Mouse (Mus musculus) embryonic facial prominence, embryonic 11.5 days (tissue): Measurements from ENCODE around the gene Gstm2. TPM values are rescaled to one million over a fixed set of nuclear protein-coding genes. Genes with fewer than 3 reads are reported as not detected.
"Not testable (repeated sequence)": the region's sequence is repeated elsewhere in the genome, so short reads cannot be mapped to it uniquely, and the experiment has no call there.

ENCODE experiments used
- ATAC-seq: fragments of 200-750 bp; cut with Nextera tagmentation; replicated peaks from 2 replicates; pipeline ENCODE4 v1.8.0; 2017; ENCODE audit warnings: low read depth; ENCODE audit not compliant: insufficient number of reproducible peaks, low FRiP score, low TSS enrichment
- DNase-seq: peaks from one replicate; pipeline ENCODE4 v3.0.0-alpha.2; 2015; ENCODE audit warnings: low spot score
- H3K27ac ChIP-seq: fragments of 300-500 bp; sonication (generic); replicated peaks from 2 replicates; pipeline ENCODE4 v1.5.1; 2014; ENCODE audit warnings: mild to moderate bottlenecking, low read depth, low read length, control low read depth
- H3K27me3 ChIP-seq: fragments of 300-500 bp; sonication (generic); 2 replicates; pipeline ENCODE4 v1.6.1; 2014; ENCODE audit warnings: mild to moderate bottlenecking, low read length, moderate library complexity, mixed read lengths; ENCODE audit not compliant: control insufficient read depth, insufficient read depth
- H3K36me3 ChIP-seq: fragments of 300-500 bp; sonication (generic); replicated peaks from 2 replicates; pipeline ENCODE4 v1.6.1; 2014; ENCODE audit warnings: low read depth, mild to moderate bottlenecking, low read length, moderate library complexity, mixed read lengths; ENCODE audit not compliant: control insufficient read depth, insufficient read depth
- H3K4me1 ChIP-seq: fragments of 300-500 bp; sonication (generic); 2 replicates; pipeline ENCODE4 v1.6.1; 2014; ENCODE audit warnings: low read length, mixed read lengths; ENCODE audit not compliant: control insufficient read depth, insufficient read depth
- H3K4me2 ChIP-seq: fragments of 300-500 bp; sonication (generic); 2 replicates; pipeline ENCODE4 v1.6.1; 2014; ENCODE audit warnings: low read depth, mild to moderate bottlenecking, control low read depth, low read length, moderate library complexity
- H3K4me3 ChIP-seq: fragments of 300-500 bp; sonication (generic); 2 replicates; pipeline ENCODE4 v1.5.1; 2014; ENCODE audit warnings: low read depth, low read length, control low read depth
- H3K9ac ChIP-seq: fragments of 300-500 bp; sonication (generic); replicated peaks from 2 replicates; pipeline ENCODE4 v1.6.1; 2014; ENCODE audit warnings: mild to moderate bottlenecking, control low read depth, low read length
- H3K9me3 ChIP-seq: fragments of 300-500 bp; sonication (generic); replicated peaks from 2 replicates; pipeline ENCODE4 v1.6.1; 2016; ENCODE audit warnings: mild to moderate bottlenecking, low read length, inconsistent platforms, mixed read lengths; ENCODE audit not compliant: control insufficient read depth
- WGBS: fragments of 180-500 bp; shearing (Covaris S2); extraction: QIAGEN DNeasy Blood & Tissue Kit; methylation state at CpG from one replicate; pipeline ENCODE4 v1.1.7; 2014; 5-methylcytosine and 5-hydroxymethylcytosine counted together
- polyA plus RNA-seq: library from polyadenylated mRNA; unstranded; fragments of >200 nt; fragmentation: Nextera tagmentation; extraction: Ambion mirVana; gene quantifications from 2 replicates; pipeline ENCODE4 v1.2.1, GENCODE M21; 2014

Gstm2 gene
- polyA plus RNA-seq, 1 experiment from 2014 or later, result 29.7 TPM

DNA sequence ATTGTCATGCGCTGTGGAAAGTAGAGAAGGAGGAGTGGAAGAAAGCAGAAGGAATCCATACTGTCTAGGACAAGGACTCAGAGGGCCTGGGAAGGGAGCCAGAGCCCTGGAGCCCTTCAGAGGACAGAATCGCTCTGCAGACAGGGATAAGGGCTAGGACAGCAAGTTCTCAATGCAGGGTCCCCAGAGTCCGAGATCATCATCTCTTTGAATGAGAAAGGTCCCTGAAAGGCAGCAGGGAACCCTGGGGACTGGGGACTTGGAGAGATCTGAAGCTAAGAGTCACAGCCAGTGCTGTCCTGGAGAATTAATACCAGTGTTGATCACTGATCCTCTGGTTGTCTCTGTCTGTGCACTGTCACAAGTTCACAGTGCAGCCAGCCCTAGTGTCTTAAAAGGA is 15.2 kb downstream of the Gstm2 start:
- not testable (repeated sequence) for H3K4me3 ChIP-seq, H3K9me3 ChIP-seq, H3K9ac ChIP-seq, H3K4me1 ChIP-seq, DNase-seq, H3K36me3 ChIP-seq, H3K4me2 ChIP-seq, H3K27ac ChIP-seq, H3K27me3 ChIP-seq, ATAC-seq
- WGBS, result 60% methylated on average over 3 of the region's 3 CpGs

DNA sequence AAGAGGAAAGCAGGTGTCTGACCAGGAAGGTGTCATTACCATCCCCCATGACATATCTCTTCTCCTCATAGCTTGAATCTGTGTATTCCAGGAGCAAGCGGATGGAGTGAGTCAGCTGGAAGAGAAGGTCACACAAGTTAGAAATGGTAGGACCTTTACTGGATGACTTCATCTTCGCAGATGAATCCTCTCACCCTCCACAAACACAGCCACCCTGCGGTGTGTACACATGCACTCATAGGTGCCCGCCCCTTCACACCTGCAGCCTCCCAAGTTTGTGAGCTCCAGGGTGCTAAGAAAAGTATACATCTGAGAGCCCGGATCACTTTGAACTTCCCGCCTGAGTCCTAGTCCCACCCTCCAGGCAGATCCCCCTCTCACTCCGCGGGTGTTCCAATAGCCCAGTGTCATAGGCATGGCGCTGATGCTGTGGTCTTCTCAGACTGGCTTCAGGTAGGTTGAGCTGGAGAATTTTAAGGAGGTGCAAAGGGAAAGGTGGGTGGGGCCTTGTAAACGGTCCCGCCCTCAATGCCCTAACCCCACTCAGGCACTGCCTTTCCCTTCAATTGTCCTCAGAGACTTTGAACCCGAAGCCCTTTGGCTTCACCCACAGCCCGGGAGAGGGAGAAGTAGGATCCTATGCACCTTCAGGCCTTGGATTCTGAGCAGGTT is 17.4 kb downstream of the Gstm2 start, which contains the start of gene Gstm3:
Gene Gstm3 (minus strand): TSS at position 560 of the 672 bp plus-strand sequence.
- no peak for DNase-seq
- H3K27ac ChIP-seq, result no peak within 1 kb of the TSS
- ATAC-seq, result no peak
- H3K9ac ChIP-seq, result no peak within 1 kb of the TSS
- no peak within 1 kb of the TSS for H3K4me3 ChIP-seq
- no peaks in the 10 kb centered on the region for H3K9me3 ChIP-seq
- no peak within 1 kb of the TSS for H3K4me2 ChIP-seq
- no peaks in the 10 kb centered on the region for H3K36me3 ChIP-seq
- no peaks in the 10 kb centered on the region for H3K27me3 ChIP-seq
- 63% methylated on average over 13 of the region's 13 CpGs for WGBS
- H3K4me1 ChIP-seq, result no peaks in the 10 kb centered on the region

DNA sequence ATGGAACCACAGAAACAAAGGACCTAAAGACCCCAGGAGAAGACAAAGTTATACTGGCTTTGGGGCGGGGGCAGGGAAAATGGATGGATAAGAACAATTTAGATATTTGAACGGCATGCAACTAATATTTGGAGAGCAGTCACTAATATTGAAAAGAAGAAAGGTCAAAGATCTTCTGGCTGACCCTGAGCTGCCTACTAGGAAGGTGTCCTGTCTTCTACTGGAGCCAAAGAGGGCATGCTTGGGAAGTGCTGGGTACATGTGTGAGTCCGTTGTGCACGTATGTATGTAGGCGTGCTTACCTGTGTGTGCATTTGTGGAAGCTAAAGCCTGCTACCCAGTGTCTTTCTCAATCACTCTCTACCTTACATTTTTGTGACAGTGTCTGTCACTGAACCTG is 19.6 kb downstream of the Gstm2 start:
- Histone ChIP-seq H3K27me3 (no peaks in the 10 kb centered on the region), H3K27ac (no peak overlapping the region), H3K36me3 (no peaks in the 10 kb centered on the region), H3K4me3 (no peak overlapping the region), H3K9me3 (no peaks in the 10 kb centered on the region), H3K4me1 (no peaks in the 10 kb centered on the region), H3K4me2 (no peak overlapping the region), H3K9ac (no peak overlapping the region)
- no peak for DNase-seq
- WGBS, result 95% methylated on average over 5 of the region's 5 CpGs
- ATAC-seq, result no peak

DNA sequence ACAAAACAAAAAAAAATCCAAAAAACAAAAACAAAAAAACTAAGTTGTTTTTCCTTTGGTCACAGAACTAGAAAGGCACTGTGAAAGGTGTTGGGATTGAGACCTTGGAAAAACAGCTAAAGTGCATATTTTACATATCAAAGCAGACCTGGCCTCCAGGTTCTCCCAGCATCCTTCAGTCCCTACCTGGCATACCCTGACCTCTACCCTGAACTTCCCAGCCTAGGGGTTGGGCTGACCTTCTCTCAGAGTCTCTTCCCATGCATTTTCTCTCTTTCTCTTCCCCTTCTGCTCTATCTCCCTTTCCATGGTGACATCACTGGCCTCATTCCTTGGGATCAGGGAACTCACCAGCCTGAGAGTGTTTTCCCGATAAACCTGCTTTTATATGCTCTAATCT is 20.7 kb downstream of the Gstm2 start:
- ATAC-seq (no peak), DNase-seq (no peak)
- 65% methylated on average over 1 of the region's 1 CpGs for WGBS
- H3K27ac ChIP-seq, result no peak overlapping the region
- no peak overlapping the region for H3K4me3 ChIP-seq
- H3K4me1 ChIP-seq, result no peaks in the 10 kb centered on the region
- H3K36me3 ChIP-seq, result no peaks in the 10 kb centered on the region
- no peaks in the 10 kb centered on the region for H3K9me3 ChIP-seq
- no peak overlapping the region for H3K4me2 ChIP-seq
- H3K27me3 ChIP-seq, result no peaks in the 10 kb centered on the region
- no peak overlapping the region for H3K9ac ChIP-seq

DNA sequence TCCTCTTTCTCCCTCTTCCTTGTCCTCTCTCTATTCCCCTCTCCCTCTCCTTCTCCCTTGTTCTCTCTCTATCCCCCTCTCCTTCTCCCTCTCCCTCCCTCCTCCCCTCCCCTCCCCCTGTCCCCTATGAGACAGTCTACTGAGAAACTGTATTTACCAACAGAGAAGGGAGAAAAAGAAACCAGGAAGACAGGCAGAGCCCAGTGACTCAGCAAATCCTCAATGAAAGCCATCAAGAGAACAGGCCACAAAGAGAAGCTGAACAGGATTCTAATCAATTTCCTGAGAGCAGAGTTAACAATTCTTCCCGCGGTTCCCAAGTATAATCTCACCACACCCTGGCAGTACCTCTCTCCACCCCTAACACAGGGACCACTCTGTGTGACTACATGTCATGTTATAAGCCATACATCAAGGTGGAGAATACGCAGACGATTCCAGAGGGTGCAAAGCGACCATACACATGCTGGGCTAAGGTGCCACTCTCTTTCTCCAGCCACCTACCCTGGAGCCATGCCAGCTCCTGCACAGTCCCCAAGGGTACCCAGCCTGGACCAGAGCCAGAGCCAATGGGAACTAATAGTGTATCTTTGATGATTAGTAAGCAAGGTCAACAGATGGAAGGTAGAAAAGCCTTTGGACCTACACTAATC is 21.5 kb downstream of the Gstm2 start:
- DNase-seq (no peak), ATAC-seq (no peak; the same call in 1 of the 2 replicates)
- WGBS, result 77% methylated on average over 5 of the region's 5 CpGs

DNA sequence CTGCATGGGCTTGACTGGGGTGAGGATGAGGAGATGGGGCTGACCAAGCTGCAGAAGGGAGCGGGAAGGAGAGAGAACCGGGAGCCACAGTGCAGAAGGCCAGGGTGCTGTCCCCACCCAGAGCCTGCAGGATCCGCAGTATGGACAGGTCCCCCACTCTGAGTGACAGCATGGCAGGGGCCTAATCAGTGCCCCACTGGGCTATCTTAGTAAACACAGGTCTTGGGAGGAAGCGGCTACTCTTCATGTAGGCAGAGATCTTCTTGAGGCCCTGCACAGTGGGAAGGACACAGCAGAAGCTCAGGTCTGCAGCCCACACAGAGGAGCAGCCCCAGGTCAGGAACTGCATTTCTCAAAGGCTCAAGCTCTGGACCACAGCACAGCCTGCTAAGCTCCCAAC is 22.2 kb downstream of the Gstm2 start:
- WGBS, result 85% methylated on average over 4 of the region's 4 CpGs
- no peak for DNase-seq
- Histone ChIP-seq H3K4me1 (no peaks in the 10 kb centered on the region), H3K4me3 (no peak overlapping the region), H3K36me3 (no peaks in the 10 kb centered on the region), H3K4me2 (no peak overlapping the region), H3K27me3 (no peaks in the 10 kb centered on the region), H3K9ac (no peak overlapping the region), H3K9me3 (no peaks in the 10 kb centered on the region), H3K27ac (no peak overlapping the region)
- ATAC-seq, result no peak

More for the DNA sequence above, 21.5 kb downstream of the Gstm2 start:
- no peaks in the 10 kb centered on the region for H3K4me1 ChIP-seq
- H3K9me3 ChIP-seq, result no peaks in the 10 kb centered on the region
- no peaks in the 10 kb centered on the region for H3K27me3 ChIP-seq
- no peak overlapping the region for H3K4me2 ChIP-seq
- H3K36me3 ChIP-seq, result no peaks in the 10 kb centered on the region
- H3K4me3 ChIP-seq, result no peak overlapping the region
- no peak overlapping the region for H3K27ac ChIP-seq
- H3K9ac ChIP-seq, result no peak overlapping the region

DNA sequence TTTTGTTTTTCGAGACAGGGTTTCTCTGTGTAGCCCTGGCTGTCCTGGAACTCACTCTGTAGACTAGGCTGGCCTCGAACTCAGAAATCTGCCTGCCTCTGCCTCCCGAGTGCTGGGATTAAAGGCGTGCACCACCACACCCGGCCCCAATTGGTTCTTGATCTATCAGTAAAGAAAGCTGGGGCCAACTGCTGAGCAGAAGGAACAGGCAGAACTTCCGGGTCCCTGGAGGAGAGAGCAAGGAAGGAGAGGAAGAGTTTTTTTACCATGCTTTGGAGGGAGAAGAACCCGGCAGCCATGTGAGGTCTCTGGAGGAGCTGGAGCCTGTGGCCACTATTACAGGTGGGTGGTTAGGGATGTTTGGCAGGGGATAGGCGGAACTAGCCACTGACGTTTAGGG is 31.0 kb downstream of the Gstm2 start:
- H3K27me3 ChIP-seq, H3K9ac ChIP-seq, DNase-seq, H3K4me1 ChIP-seq, H3K4me3 ChIP-seq, H3K27ac ChIP-seq, ATAC-seq, H3K36me3 ChIP-seq, H3K9me3 ChIP-seq, H3K4me2 ChIP-seq: not testable (repeated sequence)
- 87% methylated on average over 9 of the region's 9 CpGs for WGBS

DNA sequence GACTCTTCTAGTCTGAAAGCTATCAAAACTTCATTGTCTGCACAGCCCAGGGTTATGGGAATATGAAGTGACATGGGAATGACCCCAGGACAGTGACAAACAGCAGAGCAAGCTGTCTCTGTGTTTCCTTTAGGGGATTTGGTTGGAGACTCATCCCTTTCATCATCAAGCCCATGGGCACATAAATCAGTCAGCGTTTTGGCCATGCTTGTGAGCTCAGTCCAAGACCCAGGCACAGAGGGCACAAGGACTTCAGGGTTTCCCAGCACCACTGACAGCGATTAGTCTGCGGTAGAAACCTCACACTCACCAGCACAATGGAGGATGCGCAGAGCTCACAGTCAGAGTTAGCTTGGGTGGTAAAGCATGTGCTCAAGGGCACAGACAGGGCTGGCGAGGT is 32.3 kb downstream of the Gstm2 start:
- Histone ChIP-seq H3K9ac (no peak overlapping the region), H3K4me3 (no peak overlapping the region), H3K9me3 (no peaks in the 10 kb centered on the region), H3K27ac (no peak overlapping the region), H3K27me3 (no peaks in the 10 kb centered on the region), H3K36me3 (no peaks in the 10 kb centered on the region), H3K4me1 (no peaks in the 10 kb centered on the region), H3K4me2 (no peak overlapping the region)
- ATAC-seq, result no peak
- 82% methylated on average over 5 of the region's 5 CpGs for WGBS
- DNase-seq, result no peak
